Mouse (Mus musculus): ENCODE results near the gene Arhgap1.

Gene Arhgap1

DNA sequence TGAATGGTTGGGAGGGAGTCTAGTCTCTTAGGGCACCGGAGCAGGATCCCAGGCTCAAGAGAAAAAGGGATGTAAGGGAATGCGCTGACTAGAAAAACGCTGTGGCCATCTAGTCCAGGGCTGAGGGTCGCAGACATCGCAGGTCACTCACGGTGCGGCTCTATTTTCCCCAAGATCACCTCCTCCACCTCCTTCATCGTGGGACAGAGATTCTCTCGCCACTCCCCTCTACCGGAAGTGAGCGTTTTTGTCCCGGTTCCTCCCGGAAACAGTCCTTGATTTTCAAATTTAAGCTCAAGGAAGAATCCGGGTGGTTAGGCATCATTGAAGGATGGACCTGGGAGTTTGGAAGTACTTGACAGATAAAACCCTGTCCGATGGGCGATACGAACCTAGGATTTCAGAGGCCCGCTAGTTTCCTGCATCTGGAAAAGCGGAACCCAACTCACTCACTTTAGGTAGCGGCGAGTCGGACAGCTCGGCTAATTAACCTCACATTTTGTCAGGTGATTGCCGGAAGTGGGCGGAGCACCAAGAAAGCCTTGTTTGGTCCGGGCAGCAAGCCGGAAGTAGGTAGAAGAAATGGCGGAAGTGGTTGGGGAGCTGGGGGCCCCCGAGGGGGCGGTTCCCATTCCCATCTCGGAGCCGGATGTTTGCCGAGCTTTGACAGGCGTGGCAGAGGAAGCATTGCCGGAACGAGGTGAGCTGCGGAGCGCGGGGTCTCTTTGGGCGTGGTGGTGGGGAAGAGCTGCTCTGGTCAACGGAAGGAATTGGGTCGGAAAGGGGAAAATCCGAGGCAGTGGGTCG, at the start of gene Arhgap1, which contains the start of gene Zfp408:
Gene Arhgap1 (plus strand): TSS at position 308 of the 807 bp plus-strand sequence.
Gene Zfp408 (minus strand): TSS at position 239 of the 807 bp plus-strand sequence.
- TF ChIP-seq GATA4 (IDR thresholded peaks at IDR 0.05; ENCODE audit: insufficient replicate concordance, low read length): 0 out of 2 replicates have a peak, but pooled peaks have one; percentile 8

DNA sequence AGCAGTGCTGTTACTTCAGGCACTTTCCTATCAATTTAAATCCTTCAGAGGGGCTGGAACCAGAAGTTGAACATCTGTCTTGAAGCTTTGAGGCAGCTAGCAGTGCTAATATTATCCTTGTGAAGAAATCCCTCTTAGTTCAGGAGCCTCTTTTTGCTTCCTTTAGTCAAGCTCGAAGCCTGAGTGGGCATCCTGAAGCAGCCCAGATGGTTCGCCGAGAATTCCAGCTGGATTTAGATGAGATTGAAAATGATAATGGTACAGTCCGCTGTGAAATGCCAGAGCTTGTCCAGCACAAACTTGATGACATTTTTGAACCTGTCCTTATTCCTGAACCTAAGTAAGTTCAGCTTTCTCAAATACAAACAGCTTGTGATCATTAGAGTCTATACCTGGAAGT, 49.2 kb upstream of the Arhgap1 start:
- no peak for TF ChIP-seq GATA4 (IDR thresholded peaks at IDR 0.05; ENCODE audit: insufficient replicate concordance, low read length)

DNA sequence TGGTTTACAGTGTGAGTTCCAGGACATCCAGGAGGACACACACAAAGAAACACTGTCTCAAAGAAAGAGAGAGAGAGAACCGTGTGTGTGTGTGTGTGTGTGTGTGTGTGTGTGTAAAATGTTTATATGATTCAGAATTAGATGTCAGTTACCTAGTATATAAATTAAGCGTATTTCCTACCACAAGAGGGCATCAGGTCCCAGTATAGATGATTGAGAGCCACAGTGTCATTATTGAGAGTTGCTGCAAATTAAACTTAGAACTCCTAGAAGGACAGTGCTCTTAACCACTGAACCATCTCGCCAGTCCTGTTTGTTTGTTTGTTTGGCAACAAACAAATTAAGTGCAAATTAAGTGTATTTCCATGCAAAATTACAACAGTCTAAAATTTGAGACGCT, 47.3 kb upstream of the Arhgap1 start:
- TF ChIP-seq GATA4 (IDR thresholded peaks at IDR 0.05; ENCODE audit: insufficient replicate concordance, low read length): no peak

DNA sequence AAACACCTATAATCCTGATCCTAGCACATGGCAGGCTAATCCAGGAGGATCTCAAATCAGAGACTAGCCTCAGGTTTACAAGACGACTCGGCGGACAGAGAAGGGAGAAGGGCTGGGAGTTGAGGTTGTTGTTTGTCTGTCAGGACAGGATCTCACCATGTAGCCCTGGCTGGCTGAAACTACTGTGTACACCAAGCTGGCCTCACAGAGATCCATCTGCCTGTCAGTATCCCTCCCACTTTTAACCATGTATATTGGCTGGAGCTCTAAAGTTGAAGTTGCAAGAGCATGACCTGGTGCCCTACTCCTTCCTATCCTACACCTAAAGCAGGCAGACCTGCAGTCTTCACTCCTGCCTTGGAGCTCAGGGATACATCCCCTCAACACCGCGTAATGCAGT, 27.3 kb upstream of the Arhgap1 start:
- TF ChIP-seq GATA4 (IDR thresholded peaks at IDR 0.05; ENCODE audit: insufficient replicate concordance, low read length): no peak

DNA sequence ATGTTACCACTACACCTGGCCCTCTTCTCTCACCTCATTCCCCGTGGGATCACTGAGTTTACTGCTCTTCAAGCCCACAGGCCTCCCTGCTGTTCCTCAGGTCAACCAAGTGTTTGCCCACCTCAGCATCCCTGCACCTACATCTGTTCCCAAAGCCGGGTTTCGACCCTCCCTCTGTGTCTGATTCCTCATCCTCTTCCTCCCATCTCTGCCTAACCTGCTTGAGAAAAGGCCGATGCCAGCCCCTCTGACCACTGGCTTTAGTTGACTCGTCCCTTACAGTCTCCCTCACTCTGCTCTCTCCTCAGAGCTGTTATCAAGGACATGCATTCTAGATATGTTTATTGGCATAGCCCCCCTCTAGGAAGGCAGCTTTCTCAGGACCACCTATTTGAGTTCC, 22.2 kb upstream of the Arhgap1 start:
- no peak for TF ChIP-seq GATA4 (IDR thresholded peaks at IDR 0.05; ENCODE audit: insufficient replicate concordance, low read length)

DNA sequence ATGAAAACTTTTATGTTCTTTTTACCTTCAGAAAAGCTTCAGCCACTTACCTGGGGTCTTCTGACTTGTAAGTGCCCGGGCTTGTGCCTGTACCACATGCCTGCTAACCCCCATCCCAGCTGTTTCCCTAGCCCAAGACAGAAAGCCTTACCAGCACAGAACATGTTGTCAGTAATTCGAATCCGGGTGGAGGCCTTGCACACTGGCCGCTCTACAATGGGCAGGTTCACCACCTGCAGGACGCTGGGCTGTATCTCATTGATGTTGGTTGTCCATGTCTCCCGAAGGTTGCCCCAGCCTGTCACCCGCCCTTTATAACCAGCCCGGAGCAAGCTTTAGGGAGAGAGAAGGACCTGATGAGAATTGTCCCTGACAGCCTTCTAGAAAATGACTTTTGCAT, 21.5 kb upstream of the Arhgap1 start:
- TF ChIP-seq GATA4 (IDR thresholded peaks at IDR 0.05; ENCODE audit: insufficient replicate concordance, low read length): no peak

DNA sequence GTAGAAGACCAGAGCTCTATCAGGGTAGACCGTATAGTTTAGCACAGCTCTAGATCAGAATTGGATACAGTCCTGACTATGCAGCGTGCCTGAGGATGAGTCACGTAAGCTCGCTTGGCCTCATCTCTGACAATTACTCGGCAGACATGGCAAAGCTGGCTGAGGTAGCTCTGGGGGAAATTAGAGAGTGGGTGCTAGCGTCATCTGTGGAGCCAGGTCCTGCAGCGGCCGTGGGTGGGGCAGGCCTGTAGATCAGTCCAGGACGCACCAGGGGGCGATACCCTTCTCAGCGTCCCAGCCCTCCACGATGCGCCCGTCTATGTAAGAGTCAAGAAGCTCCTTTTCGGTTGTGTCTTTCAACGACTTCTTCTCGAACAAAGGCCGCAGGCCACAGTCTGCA, 20.0 kb upstream of the Arhgap1 start:
- TF ChIP-seq GATA4 (IDR thresholded peaks at IDR 0.05; ENCODE audit: insufficient replicate concordance, low read length): no peak

DNA sequence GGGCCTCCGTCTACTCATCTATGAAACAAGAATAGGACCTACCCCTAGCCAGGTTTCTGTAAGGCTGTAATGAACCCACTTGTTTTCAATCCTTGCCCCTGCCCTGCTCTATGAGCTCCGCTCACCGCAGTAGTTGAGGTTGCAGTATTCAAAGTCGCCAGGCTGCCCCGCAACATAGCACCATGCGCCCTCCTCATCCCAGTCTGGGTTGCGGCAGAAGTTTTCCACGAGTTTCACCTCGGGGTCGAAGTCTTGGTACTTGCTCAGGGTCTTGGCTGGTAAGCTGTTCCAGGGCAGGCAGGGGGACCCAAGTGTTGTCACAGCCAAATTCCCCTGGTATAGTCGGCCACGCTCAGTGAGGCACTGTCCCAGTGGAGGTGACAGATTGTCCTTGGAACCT, 19.3 kb upstream of the Arhgap1 start:
- no peak for TF ChIP-seq GATA4 (IDR thresholded peaks at IDR 0.05; ENCODE audit: insufficient replicate concordance, low read length)

DNA sequence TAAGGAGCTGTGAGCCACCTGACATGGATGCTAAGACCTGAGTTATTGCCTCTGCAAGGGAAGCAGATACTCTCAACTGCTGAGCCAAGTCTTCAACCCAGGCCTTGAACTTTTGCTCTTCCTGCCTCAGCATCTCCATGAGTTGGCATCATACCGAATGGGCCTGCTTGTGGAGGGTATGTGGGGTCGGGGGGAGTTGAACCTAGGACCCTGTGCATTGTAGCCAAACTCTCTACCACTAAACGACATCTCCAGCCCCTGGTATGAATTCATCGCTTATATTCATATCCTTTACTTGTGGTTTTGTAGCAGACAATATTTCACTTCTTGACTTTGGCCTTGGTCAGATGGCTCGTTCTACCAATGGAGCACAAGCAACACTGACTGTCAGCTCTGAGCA, 17.8 kb upstream of the Arhgap1 start:
- TF ChIP-seq GATA4 (IDR thresholded peaks at IDR 0.05; ENCODE audit: insufficient replicate concordance, low read length): no peak

DNA sequence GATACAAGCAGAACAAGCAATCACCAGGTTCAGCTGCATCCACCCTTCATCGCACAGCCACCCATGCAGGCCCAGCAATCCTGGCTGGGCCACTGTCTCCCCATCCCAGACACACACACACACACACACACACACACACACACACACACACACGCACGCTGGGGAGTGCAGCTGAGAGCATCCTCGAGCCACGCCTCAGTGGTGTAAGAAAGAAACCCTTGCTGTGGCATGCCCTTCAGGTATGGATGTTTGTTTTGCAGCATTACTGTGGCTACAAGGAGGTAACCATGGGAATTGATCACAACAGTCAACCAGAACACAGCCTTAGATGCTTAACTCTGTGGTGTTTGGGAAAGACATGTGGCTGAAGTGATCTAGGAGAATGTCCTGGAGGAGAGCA, 17.3 kb upstream of the Arhgap1 start:
- TF ChIP-seq GATA4 (IDR thresholded peaks at IDR 0.05; ENCODE audit: insufficient replicate concordance, low read length): no peak

DNA sequence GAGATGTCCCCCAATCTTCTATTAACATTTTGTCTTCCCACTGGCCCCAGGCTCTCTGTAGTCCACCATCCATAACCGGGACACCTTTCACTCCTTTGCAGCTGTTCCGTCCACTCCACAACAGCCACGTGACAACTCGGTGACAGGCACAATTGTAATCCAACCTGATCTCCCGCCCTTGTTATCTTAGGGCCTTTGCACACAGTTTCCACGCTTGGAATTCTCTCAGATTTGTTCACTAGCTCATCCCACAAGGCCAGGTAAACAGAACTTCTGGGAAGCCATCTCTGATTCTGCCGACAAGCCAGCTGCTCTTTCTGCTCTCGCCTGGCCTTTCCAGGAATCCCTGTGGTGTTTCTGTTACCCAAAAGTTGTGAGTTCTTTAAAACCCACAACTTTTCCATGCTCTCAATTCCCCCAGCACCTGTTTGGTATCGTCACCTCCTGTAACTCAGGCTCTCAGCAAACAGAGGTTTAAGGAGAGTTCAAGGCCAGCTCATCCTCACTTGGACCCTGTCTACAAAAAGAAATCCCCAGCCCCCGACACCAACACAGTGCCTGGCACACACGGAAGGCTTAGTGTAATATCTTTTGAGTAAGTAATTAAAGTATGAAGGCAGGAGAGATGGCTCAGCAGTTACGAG, 16.2 kb upstream of the Arhgap1 start:
- TF ChIP-seq GATA4 (IDR thresholded peaks at IDR 0.05; ENCODE audit: insufficient replicate concordance, low read length): peak; percentile 74; the same call in 1 of the 2 replicates

DNA sequence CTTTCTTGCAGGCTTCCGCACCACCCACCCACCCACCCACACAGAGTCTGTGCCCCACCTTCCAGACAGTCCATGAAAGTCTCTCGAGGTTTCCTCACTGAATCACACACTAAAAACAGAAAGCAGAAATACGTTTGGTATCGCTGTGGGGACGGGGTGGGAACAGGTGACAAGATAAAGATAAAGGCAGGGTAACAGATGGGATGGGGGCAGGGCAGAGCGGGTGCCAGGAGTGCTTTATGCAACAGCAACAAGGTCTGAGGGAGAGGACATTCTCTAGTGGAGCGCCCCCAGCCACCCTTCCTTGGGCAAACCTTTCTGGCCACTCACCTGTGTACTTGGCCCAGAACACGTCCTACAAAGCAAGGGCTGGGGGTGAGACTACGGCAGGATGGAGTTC, 14.8 kb upstream of the Arhgap1 start:
- no peak for TF ChIP-seq GATA4 (IDR thresholded peaks at IDR 0.05; ENCODE audit: insufficient replicate concordance, low read length)

DNA sequence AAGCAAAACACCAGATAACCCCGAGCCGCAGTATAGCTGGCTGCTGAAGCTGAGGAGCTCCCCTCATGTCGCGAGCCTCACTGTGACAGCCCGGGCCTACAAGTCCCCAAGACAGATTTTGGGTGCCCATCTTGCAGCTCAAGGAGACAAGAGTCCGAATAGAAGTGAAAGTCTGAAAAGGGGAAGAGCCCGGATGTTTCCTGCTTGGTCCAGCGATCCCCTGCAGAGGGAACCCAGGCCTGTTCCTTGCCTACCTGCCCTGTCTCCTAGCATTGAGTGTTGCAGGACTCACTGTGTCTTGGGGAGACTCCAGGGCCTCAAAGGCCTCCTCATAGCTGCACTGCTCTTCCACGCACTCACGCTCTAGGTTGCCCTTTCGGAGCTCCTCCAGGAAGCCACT, 14.2 kb upstream of the Arhgap1 start:
- TF ChIP-seq GATA4 (IDR thresholded peaks at IDR 0.05; ENCODE audit: insufficient replicate concordance, low read length): no peak; the same call in 1 of the 2 replicates

DNA sequence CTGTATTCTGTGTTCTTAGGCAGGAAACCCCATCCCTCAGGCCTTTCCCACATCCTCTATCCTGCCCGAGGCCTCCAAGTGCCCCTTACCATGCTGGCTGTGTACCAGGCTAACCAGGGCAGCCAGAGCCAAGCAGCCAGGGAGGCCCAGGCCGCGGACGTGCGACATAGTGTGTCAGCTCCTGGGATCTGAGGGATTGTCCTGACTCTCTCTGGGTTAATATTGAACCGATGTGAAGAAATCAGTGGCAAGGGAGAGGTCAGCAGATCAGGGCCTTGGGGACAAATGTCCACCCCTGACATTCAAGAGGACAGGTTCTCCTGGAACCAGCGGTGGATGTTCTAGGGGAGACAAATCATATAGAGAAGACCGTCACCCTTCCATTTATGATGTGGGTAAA, 13.4 kb upstream of the Arhgap1 start, which contains the start of gene F2:
Gene F2 (minus strand): TSS at position 186 of the 400 bp plus-strand sequence.
- no peak for TF ChIP-seq GATA4 (IDR thresholded peaks at IDR 0.05; ENCODE audit: insufficient replicate concordance, low read length)

DNA sequence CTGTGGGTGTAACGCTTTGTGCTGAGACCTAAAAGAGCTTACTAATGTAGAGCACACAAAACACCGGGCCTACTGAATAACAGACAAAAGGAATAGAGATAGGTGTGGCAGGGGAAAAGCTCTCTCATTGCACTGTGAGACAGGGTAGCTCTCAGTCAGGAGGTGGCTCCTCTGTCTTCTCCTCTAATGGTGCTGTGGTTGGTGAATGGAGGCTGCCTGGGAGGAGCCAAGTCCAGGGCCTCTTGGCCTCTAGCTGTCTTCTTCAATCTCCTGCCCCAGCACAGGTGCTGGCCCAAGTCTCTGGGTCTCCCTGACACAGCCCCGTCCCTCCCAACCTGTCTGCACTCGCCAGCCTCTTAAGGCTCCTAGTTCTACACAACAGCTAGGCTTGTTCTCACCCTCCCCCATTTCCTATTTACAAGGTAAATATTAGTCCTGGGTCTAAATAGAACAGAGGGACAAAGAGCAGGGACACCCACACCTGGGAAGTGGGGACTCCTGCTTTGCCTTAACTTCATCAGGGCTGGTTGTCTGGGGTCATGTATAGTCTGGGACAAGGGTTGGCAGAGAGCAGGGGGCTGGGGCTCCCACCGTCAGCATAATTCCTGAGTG, 12.8 kb upstream of the Arhgap1 start:
- no peak for TF ChIP-seq GATA4 (IDR thresholded peaks at IDR 0.05; ENCODE audit: insufficient replicate concordance, low read length)

DNA sequence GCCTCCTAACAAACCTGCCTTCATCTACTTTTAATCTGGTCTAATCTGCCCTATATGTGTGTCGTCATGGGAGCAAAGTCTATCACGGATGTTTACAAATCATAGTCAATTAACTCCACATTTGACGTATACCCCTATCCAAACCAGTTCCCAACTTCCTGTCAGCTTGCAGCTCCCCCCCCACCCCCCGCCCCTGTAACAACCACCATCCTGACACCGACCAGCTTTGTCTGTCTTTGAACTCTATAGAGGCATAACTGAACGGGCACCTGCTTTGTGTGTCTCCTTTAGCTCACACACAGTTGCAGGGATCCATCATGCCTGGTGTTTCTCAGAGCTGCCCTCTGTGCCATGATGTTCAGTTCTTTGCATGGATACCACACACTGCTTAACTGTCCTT, 10.7 kb upstream of the Arhgap1 start:
- no peak for TF ChIP-seq GATA4 (IDR thresholded peaks at IDR 0.05; ENCODE audit: insufficient replicate concordance, low read length)

Measured in liver, adult (tissue).